Mouse (Mus musculus) frontal cortex, postnatal 10 days (tissue): Measurements from ENCODE around the gene Cdh13.

Source experiments
- DNase-seq, 2 experiments: peaks; one replicate each; pipeline ENCODE4 v3.0.0; 2022; ENCODE audit warnings: low spot score in 2 of 2, mixed read lengths in 1 of 2

Cdh13 gene

DNA sequence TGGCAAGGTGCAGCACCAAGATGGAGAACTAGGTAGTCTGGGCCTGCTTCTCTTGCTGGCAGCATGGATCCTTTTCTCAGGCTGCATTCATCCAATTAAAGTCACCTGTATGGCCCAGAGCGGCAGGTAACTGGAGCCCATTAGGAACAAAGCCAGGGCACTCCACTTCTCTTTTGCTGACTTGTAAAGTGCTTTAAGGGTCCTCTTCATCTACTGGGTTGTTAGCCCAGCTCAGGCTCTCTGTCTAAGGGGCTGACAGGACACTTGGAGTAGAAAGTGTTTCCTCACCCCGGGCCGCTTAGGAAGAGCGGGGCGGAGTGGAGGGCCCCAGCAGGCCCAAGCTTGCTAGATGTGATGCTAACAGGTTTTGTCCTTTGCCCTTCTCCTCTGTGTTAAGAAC, 12.9 kb downstream of the Cdh13 start:
- DNase-seq = no peak

DNA sequence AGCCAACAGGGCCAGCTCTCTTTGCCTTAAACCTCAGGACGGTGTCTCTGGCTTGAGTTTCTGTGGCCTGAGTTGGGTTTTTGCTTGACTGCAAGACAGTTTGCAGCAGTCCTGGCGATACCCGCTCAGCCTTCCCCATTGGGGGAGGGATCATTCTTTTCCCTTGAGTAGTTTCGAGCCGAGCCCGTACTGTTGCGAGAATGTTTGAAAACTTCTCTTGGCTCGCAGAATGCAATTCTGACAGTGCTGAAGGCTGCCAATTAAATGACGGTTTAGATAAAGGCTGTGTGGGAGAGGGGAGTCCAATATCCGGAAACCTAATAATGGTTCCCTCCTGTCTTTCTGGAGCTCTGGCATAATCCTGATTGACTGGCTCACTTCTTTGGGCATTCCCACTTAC, 23.4 kb downstream of the Cdh13 start:
- DNase-seq = no peak

DNA sequence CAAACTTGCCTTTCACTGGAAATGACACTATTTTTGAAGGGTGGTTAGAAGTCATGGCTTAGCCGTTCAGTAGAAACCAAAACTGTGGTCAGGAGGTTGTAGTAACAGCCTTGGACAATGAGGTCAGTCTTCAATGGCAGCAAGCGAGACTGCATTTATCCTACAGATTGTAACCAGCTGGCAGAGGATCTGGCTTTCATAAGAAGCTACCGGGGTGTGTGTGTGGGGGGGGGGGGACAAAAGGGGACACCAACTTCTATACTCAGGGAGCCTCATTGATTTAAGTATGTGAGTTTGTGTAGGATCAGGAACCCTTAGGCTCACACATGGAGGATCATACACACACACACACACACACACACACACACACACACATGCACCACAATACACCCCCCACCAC, 25.6 kb downstream of the Cdh13 start:
- DNase-seq = no peak

DNA sequence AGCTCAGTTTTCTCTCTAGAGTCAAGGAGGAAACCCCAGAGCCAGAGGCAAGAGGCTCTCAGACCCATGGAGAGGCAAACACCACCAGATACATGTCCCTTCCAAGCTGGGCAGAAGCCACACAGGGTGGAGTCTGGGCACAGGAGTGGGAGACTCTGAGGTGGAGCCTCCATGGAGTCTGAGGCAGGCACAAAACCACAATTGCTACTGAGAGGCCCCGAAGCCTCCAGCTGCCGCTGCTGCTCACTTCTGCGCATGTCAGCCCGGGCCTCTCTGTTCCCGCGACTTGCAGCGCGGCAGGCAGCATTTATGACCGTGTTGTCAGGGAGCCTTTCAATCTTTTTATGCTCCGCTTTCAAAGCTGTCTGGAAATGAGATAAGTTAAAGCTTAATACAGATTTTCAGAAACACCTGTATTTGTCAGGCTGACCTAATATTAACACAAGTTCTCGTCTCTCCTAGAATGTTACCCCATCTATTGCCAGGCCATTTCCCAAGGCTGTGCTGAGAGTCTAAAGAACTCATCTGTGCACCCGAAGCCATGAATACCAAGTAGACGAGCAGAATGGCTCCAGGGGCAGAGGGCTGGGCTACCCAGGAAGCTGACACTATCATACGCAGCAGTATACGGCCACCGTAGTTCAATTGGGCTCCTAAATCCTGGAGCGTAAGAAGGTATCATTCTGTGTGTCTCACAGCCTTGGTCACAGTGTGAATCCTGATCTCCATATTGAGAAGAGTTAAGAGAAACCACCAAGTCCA, 30.1 kb downstream of the Cdh13 start:
- no peak for DNase-seq

DNA sequence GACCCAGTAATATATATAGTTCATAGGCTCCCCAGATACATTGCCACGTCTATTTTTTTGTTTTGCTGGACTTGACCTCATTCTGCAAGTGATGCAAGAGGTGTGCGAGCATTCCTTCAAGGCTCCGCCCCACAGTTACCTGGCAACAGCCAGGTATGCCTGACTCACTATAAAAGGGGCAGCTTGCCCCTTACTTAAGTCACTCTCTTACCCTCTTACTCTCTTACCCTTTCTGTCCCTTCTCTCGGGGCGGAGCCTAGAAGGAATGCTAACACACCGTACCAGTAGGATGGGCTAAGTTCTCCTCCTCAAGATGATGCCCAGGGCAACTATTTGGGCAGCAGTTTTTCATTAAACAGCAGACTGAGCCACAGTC, 30.6 kb downstream of the Cdh13 start:
- no peak for DNase-seq

DNA sequence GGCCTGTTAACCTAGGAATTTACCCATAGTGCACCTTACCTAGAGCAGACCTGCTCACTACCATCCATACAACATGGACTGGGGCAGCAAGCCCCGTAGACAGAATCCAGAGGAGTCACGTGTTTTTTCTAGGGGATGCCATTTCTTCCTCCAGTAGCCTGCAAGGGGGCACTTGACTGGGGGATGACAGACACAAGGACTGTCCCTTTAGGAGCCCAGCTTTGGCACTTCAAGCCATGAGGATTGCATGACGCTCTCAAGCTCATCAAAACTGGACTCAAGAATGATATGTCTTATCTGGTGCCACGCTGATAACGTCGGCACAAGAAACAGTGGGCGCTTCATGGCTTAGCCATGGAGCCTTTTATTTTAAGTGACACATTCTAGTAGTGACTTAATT, 31.4 kb downstream of the Cdh13 start:
- no peak for DNase-seq

DNA sequence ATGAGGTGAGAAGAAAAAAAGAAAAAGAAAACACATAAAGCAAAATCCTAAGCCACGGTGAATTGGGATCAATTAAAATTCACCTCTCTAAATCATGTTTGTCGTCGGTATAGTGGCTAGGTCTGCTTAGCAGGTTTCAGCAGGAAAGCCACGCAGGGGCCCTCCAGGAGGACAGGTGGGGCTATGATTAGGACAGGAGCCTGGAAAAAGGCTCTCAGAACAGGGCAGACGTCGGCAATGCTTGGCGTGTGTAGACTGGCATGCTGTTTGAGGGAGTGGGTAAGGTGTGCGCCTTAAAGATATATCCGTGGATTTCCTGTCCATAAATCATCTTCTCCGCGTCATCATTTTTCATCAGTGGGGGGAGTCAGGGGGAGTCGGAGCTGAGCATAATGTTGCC, 32.9 kb downstream of the Cdh13 start:
- no peak for DNase-seq

DNA sequence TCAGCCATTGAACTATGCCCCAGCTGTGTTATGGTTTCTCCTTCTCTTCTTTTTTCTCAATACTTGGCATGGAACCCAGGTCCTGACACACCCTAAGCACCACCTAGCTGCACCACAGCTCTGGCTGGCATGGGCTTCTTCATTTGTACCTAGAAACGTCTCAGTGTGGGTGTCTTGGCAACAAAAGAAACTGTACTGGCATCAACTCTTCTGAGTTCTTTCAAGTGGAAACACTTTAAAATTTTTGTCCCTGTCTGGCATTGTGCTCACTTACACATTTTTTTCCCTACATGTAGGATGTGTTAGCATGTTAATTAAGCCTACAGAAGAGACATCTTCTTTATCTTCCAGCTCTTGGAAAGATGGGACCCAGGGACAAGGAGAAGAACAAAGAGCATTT, 37.0 kb downstream of the Cdh13 start:
- no peak for DNase-seq

DNA sequence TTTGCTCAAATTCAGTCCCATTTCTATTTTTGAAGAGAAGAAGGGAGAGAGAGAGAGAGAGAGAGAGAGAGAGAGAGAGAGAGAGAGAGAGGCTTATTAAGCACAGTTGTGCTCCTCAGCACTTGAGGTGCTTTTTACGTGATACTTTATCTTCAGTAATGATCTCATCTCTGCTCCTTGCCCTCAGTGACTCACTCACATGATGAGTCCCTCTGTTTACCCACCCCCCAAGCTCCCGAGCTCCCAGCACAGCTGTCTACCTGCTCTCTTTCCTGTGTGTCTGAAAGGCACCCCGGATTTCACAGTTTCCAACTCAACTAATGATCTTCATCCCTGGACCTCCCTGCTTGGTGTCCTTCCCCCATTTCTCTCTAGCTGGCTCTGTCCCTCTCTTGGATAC, 39.9 kb downstream of the Cdh13 start:
- DNase-seq = no peak

DNA sequence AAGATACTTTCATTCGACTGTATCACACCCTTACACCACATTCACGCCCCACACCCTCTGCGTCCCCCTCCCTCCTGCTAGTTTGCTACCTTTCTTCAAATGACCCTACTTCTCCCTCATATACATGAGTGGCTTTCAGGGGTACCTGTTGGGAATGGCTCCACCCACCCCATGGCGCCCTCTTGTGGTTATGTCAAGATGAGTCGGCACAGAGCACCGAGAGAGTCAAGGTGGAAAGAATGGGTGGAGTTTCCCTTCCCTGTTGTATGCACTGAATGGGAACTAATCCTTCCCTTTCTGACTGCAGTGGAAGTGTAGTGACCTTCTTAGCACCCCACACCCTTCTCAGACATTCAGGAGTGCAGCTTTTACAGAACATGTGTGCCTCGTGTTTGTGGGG, 51.4 kb downstream of the Cdh13 start:
- no peak for DNase-seq

DNA sequence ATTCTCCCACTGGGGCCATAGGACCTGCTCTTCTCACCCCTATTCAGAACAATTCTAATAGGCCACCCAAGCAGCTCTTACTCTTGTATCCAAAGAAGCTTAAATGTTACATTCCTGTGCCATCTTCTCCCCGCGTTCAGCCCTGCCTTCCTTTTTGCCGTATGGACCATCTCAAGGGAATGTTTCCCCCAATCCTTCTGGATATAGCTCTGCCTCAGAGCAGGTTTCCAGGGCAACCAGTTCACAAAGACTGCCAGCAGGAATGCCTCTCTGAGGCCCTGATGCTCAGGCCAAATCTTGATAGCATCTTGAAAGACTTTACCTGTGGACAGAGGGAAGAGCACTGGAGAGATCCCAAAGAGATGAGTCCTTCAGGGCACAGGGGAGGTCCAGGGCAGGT, 56.2 kb downstream of the Cdh13 start:
- DNase-seq = peak in 1 of 2 experiments; percentile 32

DNA sequence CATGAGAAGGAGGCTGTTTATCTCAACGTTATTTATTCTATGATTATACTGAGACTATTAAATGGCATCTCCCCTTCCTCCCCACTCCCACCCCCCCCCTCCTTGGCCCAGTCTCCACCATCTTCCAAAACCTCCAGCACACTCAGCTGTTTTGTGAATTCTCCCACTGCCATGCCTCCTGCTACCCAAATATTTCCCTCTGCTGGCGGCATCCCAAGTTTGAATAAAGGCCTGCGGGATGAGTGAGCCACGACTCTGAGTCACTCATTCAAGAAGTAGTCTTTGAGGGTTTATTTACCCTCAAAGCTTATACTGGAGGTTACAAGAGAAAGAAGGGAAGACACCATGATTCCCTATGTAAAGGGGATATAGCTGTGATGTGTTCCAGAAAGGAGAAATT, 59.7 kb downstream of the Cdh13 start:
- no peak for DNase-seq

DNA sequence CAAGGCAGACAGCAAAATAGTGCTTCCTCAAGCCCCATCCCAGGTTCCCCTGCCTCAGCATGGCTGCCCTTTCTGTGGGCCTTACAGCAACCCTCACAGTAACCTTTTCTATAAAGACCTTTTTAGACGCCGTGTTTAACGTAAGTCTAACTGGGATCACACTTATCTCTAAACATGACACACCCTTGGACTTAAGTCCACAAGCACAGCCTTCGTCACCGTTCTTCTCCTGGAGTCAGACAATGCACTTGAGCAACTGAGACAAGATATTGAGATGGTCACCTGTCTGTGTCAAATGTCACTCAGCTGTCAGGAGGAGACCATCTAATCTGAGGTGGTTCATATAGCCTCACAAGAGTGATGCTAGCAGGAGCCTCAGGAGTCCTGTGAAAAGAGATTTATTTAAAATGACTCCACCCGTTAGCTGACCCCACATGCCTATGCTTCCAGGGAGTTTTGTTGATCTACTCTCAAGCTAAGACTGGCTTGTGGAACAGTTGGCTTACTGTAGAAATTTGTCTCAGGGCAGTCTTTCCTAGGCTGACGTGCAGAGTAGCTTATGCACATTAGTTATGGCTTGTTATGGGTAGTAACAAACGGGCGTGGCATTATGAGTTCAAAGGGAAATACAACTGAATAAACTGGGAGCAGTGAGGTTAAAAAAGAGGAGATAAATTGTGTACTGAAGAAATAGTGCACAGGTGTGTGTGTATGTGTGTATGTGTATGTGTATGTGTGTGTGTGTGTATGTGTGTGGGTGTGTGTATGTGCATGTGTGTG, 65.4 kb downstream of the Cdh13 start:
- DNase-seq = no peak

DNA sequence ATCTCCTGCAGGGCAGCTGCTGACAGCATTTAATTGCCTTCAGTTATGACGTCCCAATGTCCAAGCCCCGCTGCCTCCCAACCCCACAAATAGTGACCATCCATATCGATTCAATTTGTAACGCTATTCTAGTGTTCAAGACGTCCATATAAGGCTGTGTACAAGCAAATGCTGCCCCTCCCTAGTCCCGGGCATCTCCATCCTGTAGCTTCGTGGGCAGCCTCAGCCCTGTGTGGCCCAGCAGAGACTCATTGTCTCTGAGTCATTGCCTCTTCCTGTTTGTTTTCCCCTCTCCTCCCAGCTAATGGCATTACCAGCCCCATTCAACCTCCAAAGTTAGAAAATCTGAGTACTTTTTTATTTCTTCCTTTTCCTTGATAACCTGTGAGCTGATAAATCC, 66.6 kb downstream of the Cdh13 start:
- no peak for DNase-seq

DNA sequence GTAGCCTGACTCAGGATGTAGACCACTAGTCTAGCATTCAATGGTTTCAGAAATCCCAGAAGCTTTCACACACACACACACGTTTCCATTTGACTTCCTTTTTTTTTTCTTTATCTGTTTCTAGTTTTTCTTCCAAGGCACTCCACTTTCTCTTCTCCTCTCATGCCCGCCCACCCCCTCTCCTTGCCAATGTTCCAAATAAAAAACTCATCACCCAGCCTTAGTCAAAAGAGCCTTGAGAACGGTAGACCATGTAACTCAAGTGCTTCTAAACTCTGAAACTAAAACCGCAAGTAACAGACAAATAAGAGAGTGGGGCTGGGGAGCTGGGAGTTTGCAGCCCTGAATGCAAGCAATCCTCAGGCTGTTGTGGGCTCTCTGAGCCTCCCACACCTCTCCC, 69.5 kb downstream of the Cdh13 start:
- DNase-seq = no peak

DNA sequence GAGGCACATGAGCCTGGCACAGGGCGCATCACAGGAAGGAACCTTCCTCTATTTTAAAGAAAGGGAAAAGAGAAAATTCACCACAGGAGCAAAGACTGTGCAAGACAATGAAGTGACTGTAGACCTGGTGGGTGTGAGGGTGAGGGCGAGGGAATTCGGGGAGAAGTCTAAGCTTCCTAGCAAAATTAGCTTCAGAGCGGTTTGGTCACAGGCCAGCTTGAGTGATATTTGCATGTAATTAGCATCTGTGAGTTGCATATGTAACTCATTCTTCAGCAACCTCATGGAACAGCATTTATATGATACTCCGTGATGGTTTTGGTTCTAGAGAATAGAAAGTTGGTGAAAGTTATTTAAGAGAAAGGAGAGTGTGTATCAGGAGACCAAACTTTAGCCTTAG, 73.5 kb downstream of the Cdh13 start:
- DNase-seq = no peak

DNA sequence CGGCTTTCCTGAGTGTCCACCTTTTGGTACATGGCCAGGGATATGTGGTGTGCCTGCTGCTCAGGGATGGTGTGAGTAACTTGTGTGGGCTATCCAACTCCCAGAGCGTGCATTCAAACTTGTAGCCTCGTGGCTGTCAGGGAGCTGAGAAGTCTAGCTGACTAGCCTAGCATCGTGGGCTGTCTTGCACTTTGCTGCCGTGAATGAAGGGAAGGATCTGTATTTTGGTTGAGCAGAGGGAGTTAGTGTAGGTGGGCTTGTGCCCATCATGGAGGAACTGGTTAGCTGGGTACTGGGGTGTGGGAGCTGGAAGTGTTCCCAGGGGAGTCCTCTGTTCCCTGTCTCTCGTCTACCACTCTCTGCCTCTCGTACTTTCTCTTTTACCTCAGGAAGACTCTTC, 74.1 kb downstream of the Cdh13 start:
- no peak for DNase-seq

DNA sequence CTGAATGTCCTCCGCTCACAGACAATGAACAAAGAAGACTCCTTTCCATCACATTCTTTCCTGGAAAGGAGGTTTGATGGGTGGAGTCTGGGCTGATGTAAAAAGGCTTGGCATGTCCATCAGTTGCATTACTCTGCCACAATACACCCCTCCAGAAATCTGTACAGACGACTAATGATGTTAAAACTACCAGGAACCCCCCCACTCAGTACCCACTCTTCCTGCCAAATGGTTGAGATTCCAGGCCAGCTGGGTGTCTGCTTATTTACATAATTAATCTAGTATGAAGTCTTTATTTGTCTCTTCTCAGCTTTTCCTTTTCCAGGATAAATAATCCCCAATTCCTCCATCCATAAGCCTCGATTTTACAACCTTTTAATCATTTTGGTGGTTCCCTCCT, 80.2 kb downstream of the Cdh13 start:
- DNase-seq = no peak

DNA sequence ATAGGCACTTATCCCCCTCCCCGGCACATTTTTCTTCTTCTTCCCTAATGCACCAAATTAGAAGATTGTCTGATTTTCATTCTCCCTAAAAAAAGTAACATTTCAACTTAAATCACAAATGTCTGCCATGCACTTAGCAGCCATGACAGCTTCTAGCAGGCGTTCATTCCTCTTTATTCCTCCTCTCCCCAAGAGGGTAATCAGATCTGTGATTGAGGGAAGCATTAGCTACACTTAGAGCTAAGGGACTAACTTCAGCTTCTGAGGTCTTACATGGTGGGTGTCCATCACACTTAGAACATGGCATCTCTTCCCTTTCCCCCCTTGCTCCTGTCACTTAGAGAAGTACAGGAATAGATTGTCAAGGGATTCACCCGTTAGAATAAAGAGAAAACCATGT, 89.6 kb downstream of the Cdh13 start:
- DNase-seq = no peak

DNA sequence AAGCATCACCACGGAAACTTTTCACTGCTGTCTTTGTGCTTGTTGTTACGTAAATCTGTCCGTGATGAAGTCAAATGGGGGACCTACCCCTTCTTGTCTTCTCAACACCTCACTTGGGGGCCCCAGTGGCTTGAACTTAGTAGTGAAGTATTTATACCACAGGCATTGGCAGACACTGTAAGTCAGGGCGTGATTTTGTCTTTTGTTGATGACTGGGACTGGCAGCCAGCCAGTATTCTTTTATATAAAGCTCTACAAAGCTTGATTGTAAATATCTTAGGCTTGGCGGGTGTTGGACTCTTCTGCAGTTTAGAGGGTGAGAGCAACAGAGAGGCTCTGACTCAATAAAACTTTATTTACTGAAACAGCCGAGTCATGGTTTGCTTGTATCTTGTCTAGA, 91.2 kb downstream of the Cdh13 start:
- DNase-seq = no peak

DNA sequence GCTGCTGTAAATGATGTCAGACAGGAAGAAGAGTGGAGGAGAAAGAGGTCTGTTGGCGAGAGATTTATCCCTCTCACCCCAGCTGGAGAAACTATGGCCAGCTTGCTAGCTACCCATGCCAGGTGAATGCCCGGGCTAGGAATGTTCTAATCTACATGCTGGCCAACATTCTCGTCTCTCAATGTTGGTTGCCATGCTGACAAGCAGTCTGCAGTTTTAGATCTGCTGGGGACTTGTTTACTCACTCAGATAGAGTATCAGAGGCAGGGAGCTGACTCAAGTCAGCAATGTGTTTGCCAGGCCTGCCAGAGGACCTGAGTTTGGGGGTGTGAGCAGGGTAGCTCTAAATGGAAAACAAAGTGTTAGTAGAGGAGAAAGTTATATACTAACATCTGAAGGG, 93.3 kb downstream of the Cdh13 start:
- DNase-seq = no peak

DNA sequence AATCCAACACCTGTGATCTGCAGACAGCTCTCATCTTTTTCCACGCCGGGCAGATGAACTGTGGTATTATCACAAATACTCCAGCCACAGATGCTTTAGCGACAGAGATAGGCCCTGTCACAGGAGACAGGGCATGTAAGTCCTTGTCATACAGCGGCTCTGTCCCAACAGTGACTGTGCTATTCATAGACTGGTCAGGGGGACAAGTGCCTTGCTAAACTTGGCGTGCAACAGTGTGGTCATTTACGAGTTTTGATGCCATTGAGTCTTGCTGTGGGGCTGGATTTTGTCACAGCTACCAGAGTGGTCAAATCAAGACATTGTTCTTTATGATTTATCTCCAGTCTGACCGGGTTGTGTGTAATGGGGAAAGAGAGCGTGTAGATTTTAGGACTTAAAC, 95.5 kb downstream of the Cdh13 start:
- DNase-seq = no peak

DNA sequence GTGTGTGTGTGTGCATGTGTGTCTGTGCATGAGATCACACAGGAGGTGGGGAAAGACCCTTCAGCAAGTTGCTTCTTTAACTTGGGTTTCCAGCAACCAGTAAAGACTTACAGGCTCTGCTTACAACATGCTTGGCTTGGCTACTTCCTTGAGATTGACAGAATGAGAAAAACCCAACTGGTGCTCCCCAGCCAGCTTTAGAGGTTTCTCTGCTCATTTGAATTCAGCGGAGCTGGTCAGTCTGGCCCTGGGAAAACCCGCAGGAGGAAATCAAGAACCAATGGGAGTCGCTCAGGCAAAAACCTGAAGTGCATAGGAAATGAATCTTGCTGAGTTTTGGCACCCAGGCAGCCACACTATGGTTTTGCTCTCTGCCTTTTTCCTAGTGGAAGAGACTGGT, 96.1 kb downstream of the Cdh13 start:
- peak in 1 of 2 experiments; percentile 35 for DNase-seq

DNA sequence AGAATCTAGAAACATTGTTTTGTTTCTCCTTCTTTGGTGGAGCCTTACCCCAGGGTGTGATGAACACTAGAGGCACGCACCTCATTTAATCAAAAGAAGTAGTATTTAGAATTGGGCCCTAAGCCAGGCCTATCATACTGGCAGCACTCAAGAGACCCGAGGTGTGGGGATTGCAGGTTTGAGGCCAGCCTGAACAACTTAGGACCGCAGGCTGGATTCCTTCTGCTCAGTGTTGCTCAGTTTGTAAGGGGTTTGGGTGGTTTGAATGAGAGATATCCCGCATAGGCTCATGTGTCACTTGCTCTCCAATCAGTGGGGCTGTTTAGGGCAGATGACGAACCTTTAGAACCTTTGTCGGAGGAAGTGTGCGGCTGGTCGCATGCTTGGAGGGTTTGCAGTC, 96.5 kb downstream of the Cdh13 start:
- no peak for DNase-seq
